Mouse (Mus musculus): ENCODE results near the gene Utp20. TPM values are rescaled to one million over a fixed set of nuclear protein-coding genes. Genes with fewer than 3 reads are reported as not detected.
"Not testable (repeated sequence)": the region's sequence is repeated elsewhere in the genome, so short reads cannot be mapped to it uniquely, and the experiment has no call there.

Utp20 gene
- total RNA-seq, 2 experiments from 2014 or later: 20.0 to 23.1 TPM

GRCm38 (mm10) chr10:88784513-88784931 lies 42.1 kb downstream of the Utp20 start:
- no peak for DNase-seq (ENCODE audit: low spot score in 2 of 2)

GRCm38 (mm10) chr10:88783941-88784340 lies 42.7 kb downstream of the Utp20 start:
- DNase-seq (ENCODE audit: low spot score in 2 of 2): no peak

- not testable (repeated sequence) for DNase-seq (ENCODE audit: low spot score in 2 of 2)
Observed at GRCm38 (mm10) chr10:88783135-88783534, 43.5 kb downstream of the Utp20 start.

GRCm38 (mm10) chr10:88780716-88781115 lies 45.9 kb downstream of the Utp20 start:
- no peak for DNase-seq (ENCODE audit: low spot score in 2 of 2)

- no peak for DNase-seq (ENCODE audit: low spot score in 2 of 2)
Observed at GRCm38 (mm10) chr10:88776206-88776605, 50.4 kb downstream of the Utp20 start.

GRCm38 (mm10) chr10:88772965-88773364 lies 53.6 kb downstream of the Utp20 start:
- not testable (repeated sequence) for DNase-seq (ENCODE audit: low spot score in 2 of 2)

- DNase-seq (ENCODE audit: low spot score in 2 of 2): no peak
Observed at GRCm38 (mm10) chr10:88769676-88770075, 56.9 kb downstream of the Utp20 start.

GRCm38 (mm10) chr10:88768961-88769360 lies 57.6 kb downstream of the Utp20 start:
- no peak for DNase-seq (ENCODE audit: low spot score in 2 of 2)

- DNase-seq (ENCODE audit: low spot score in 2 of 2): no peak
Observed at GRCm38 (mm10) chr10:88765431-88766142, 61.0 kb downstream of the Utp20 start.

- DNase-seq (ENCODE audit: low spot score in 2 of 2): peak; percentile 12 to 30
Observed at GRCm38 (mm10) chr10:88761524-88762212, 64.9 kb downstream of the Utp20 start.

- no peak for DNase-seq (ENCODE audit: low spot score in 2 of 2)
Observed at GRCm38 (mm10) chr10:88741426-88741825, 85.2 kb downstream of the Utp20 start.

GRCm38 (mm10) chr10:88740781-88741180 lies 85.8 kb downstream of the Utp20 start:
- no peak for DNase-seq (ENCODE audit: low spot score in 2 of 2)

- no peak for DNase-seq (ENCODE audit: low spot score in 2 of 2)
Observed at GRCm38 (mm10) chr10:88739818-88740217, 86.8 kb downstream of the Utp20 start.

- not testable (repeated sequence) for DNase-seq (ENCODE audit: low spot score in 2 of 2)
Observed at GRCm38 (mm10) chr10:88739074-88739473, 87.5 kb downstream of the Utp20 start.

GRCm38 (mm10) chr10:88732309-88732622 lies 94.3 kb downstream of the Utp20 start:
- no peak for DNase-seq (ENCODE audit: low spot score in 2 of 2)

GRCm38 (mm10) chr10:88731496-88732308 lies 94.9 kb downstream of the Utp20 start:
- DNase-seq (ENCODE audit: low spot score in 2 of 2): peak in 1 of 2 experiments; percentile 17

GRCm38 (mm10) chr10:88730571-88731495 lies 95.8 kb downstream of the Utp20 start, which contains the start of gene Arl1:
Gene Arl1 (plus strand): TSS chr10:88730858.
- peak; percentile 86 to 93 for DNase-seq (ENCODE audit: low spot score in 2 of 2)

GRCm38 (mm10) chr10:88728166-88728565 lies 98.4 kb downstream of the Utp20 start:
- no peak for DNase-seq (ENCODE audit: low spot score in 2 of 2)

- peak in 1 of 2 experiments; percentile 24 for DNase-seq (ENCODE audit: low spot score in 2 of 2)
Observed at GRCm38 (mm10) chr10:88727128-88727527, 99.5 kb downstream of the Utp20 start.

- DNase-seq (ENCODE audit: low spot score in 2 of 2): no peak
Observed at GRCm38 (mm10) chr10:88725343-88725742, 101.3 kb downstream of the Utp20 start.

- DNase-seq (ENCODE audit: low spot score in 2 of 2): no peak
Observed at GRCm38 (mm10) chr10:88719618-88720017, 107.0 kb downstream of the Utp20 start.
